Mouse (Mus musculus): ENCODE measurements around the gene Nipal1.

The Nipal1 gene

GRCm38 (mm10) chr5:72665281-72665680, 17.7 kb downstream of the Nipal1 start:
- peak in 1 of 2 experiments; percentile 5 for DNase-seq (ENCODE audit: low spot score in 2 of 2)

- no peak for DNase-seq (ENCODE audit: low spot score in 2 of 2)
These were observed 18.8 kb downstream of the Nipal1 start for GRCm38 (mm10) chr5:72666428-72666827.

- DNase-seq (ENCODE audit: low spot score in 2 of 2), result no peak
These were observed 20.8 kb downstream of the Nipal1 start for GRCm38 (mm10) chr5:72668351-72668750.

- no peak for DNase-seq (ENCODE audit: low spot score in 2 of 2)
These were observed 23.6 kb downstream of the Nipal1 start for GRCm38 (mm10) chr5:72671017-72671699.

- DNase-seq (ENCODE audit: low spot score in 2 of 2), result no peak
These were observed 27.5 kb downstream of the Nipal1 start for GRCm38 (mm10) chr5:72674994-72675542.

GRCm38 (mm10) chr5:72681451-72681850, 33.9 kb downstream of the Nipal1 start:
- DNase-seq (ENCODE audit: low spot score in 2 of 2), result no peak

GRCm38 (mm10) chr5:72689556-72689955, 42.0 kb downstream of the Nipal1 start:
- no peak for DNase-seq (ENCODE audit: low spot score in 2 of 2)

GRCm38 (mm10) chr5:72690516-72690915, 42.9 kb downstream of the Nipal1 start:
- no peak for DNase-seq (ENCODE audit: low spot score in 2 of 2)

- no peak for DNase-seq (ENCODE audit: low spot score in 2 of 2)
These were observed 47.1 kb downstream of the Nipal1 start for GRCm38 (mm10) chr5:72694684-72695083.

- no peak for DNase-seq (ENCODE audit: low spot score in 2 of 2)
These were observed 48.9 kb downstream of the Nipal1 start for GRCm38 (mm10) chr5:72696491-72696890.

- DNase-seq (ENCODE audit: low spot score in 2 of 2), result no peak
These were observed 50.7 kb downstream of the Nipal1 start for GRCm38 (mm10) chr5:72698343-72698742.

GRCm38 (mm10) chr5:72698818-72699499, 51.4 kb downstream of the Nipal1 start:
- DNase-seq (ENCODE audit: low spot score in 2 of 2), result no peak

GRCm38 (mm10) chr5:72699500-72699818, 51.9 kb downstream of the Nipal1 start:
- no peak for DNase-seq (ENCODE audit: low spot score in 2 of 2)

GRCm38 (mm10) chr5:72702202-72702601, 54.6 kb downstream of the Nipal1 start:
- no peak for DNase-seq (ENCODE audit: low spot score in 2 of 2)

- DNase-seq (ENCODE audit: low spot score in 2 of 2), result no peak
These were observed 58.5 kb downstream of the Nipal1 start for GRCm38 (mm10) chr5:72706095-72706494.

- DNase-seq (ENCODE audit: low spot score in 2 of 2), result no peak
These were observed 59.1 kb downstream of the Nipal1 start for GRCm38 (mm10) chr5:72706722-72707121.

- no peak for DNase-seq (ENCODE audit: low spot score in 2 of 2)
These were observed 61.9 kb downstream of the Nipal1 start for GRCm38 (mm10) chr5:72709451-72709850.

GRCm38 (mm10) chr5:72709976-72710375, 62.4 kb downstream of the Nipal1 start:
- DNase-seq (ENCODE audit: low spot score in 2 of 2), result no peak

GRCm38 (mm10) chr5:72710572-72711278, 63.1 kb downstream of the Nipal1 start:
- DNase-seq (ENCODE audit: low spot score in 2 of 2), result peak in 1 of 2 experiments; percentile 20

GRCm38 (mm10) chr5:72720587-72720986, 73.0 kb downstream of the Nipal1 start:
- DNase-seq (ENCODE audit: low spot score in 2 of 2), result no peak

All from heart, adult 9 months (tissue).